Mouse (Mus musculus): ENCODE data around the gene Vasn. TPM values are rescaled to one million over a fixed set of nuclear protein-coding genes. Genes with fewer than 3 reads are reported as not detected.

Gene Vasn
- total RNA-seq, 2 experiments from 2014 or later, result 11.5 to 13.1 TPM

GRCm38 (mm10) chr16:4633661-4634060 is 6.1 kb upstream of the Vasn start:
- Histone ChIP-seq H3K27ac (no peak overlapping the region), H3K4me3 (no peak overlapping the region)
- no peak for DNase-seq (ENCODE audit: extremely low spot score in 1 of 2, low spot score in 2 of 2)
- TF ChIP-seq CTCF (IDR thresholded peaks at IDR 0.05), result no peak
- intact Hi-C loops (cut with DNase I), result no loop called here

GRCm38 (mm10) chr16:4634681-4635080 is 5.1 kb upstream of the Vasn start:
- intact Hi-C loops (cut with DNase I), result no loop called here
- Histone ChIP-seq H3K4me3 (no peak overlapping the region), H3K27ac (no peak overlapping the region)
- TF ChIP-seq CTCF (IDR thresholded peaks at IDR 0.05), result no peak
- DNase-seq (ENCODE audit: extremely low spot score in 1 of 2, low spot score in 2 of 2), result no peak

GRCm38 (mm10) chr16:4635760-4636159 is 4.0 kb upstream of the Vasn start:
- H3K27ac ChIP-seq, result no peak overlapping the region
- no peak for TF ChIP-seq CTCF (IDR thresholded peaks at IDR 0.05)
- DNase-seq (ENCODE audit: extremely low spot score in 1 of 2, low spot score in 2 of 2), result no peak
- intact Hi-C loops (cut with DNase I), result no loop called here
- no peak overlapping the region for H3K4me3 ChIP-seq

- DNase-seq (ENCODE audit: extremely low spot score in 1 of 2, low spot score in 2 of 2), result no peak
- intact Hi-C loops (cut with DNase I), result no loop called here
Measured at GRCm38 (mm10) chr16:4638891-4639390, 800 bp upstream of the Vasn start.

GRCm38 (mm10) chr16:4640267-4641005 is 695 bp downstream of the Vasn start:
- Histone ChIP-seq H3K4me3 (peak overlapping the region; percentile 69), H3K27ac (peak overlapping the region; percentile 87)
- DNase-seq (ENCODE audit: extremely low spot score in 1 of 2, low spot score in 2 of 2), result no peak
- TF ChIP-seq CTCF (IDR thresholded peaks at IDR 0.05), result no peak
- intact Hi-C loops (cut with DNase I), result no loop called here

More at GRCm38 (mm10) chr16:4638891-4639390, 800 bp upstream of the Vasn start:
- Histone ChIP-seq H3K4me3 (no peak overlapping the region), H3K27ac (no peak overlapping the region)
- TF ChIP-seq CTCF (IDR thresholded peaks at IDR 0.05), result no peak

GRCm38 (mm10) chr16:4641119-4641838 is 1.5 kb downstream of the Vasn start:
- no peak for TF ChIP-seq CTCF (IDR thresholded peaks at IDR 0.05)
- peak overlapping the region; percentile 69 for H3K4me3 ChIP-seq
- H3K27ac ChIP-seq, result peak overlapping the region; percentile 87
- no peak for DNase-seq (ENCODE audit: extremely low spot score in 1 of 2, low spot score in 2 of 2)
- intact Hi-C loops (cut with DNase I), result no loop called here

GRCm38 (mm10) chr16:4642190-4642589 is 2.4 kb downstream of the Vasn start:
- no peak overlapping the region for H3K4me3 ChIP-seq
- intact Hi-C loops (cut with DNase I), result loop anchor here (1.0 kb wide), 1 partner anchor 17 kb away; no protein-coding TSS in a partner anchor
- DNase-seq (ENCODE audit: extremely low spot score in 1 of 2, low spot score in 2 of 2), result peak in 1 of 2 experiments; percentile 66
- H3K27ac ChIP-seq, result peak overlapping the region; percentile 82
- no peak for TF ChIP-seq CTCF (IDR thresholded peaks at IDR 0.05)

- no peak for TF ChIP-seq CTCF (IDR thresholded peaks at IDR 0.05)
- H3K4me3 ChIP-seq, result peak overlapping the region; percentile 17
- peak overlapping the region; percentile 82 for H3K27ac ChIP-seq
- no peak for DNase-seq (ENCODE audit: extremely low spot score in 1 of 2, low spot score in 2 of 2)
- intact Hi-C loops (cut with DNase I), result loop anchor here (1.0 kb wide), 1 partner anchor 16 kb away; no protein-coding TSS in a partner anchor
Measured at GRCm38 (mm10) chr16:4642937-4643336, 3.2 kb downstream of the Vasn start.

GRCm38 (mm10) chr16:4643670-4644419 is 4.1 kb downstream of the Vasn start:
- Histone ChIP-seq H3K27ac (peak overlapping the region; percentile 82), H3K4me3 (no peak overlapping the region)
- TF ChIP-seq CTCF (IDR thresholded peaks at IDR 0.05), result no peak; the same call in 1 of the 2 replicates
- intact Hi-C loops (cut with DNase I), result no loop called here
- peak; percentile 79 to 80 for DNase-seq (ENCODE audit: extremely low spot score in 1 of 2, low spot score in 2 of 2)

GRCm38 (mm10) chr16:4645867-4646266 is 6.1 kb downstream of the Vasn start:
- intact Hi-C loops (cut with DNase I), result no loop called here
- Histone ChIP-seq H3K4me3 (no peak overlapping the region), H3K27ac (no peak overlapping the region)
- TF ChIP-seq CTCF (IDR thresholded peaks at IDR 0.05), result no peak
- no peak for DNase-seq (ENCODE audit: extremely low spot score in 1 of 2, low spot score in 2 of 2)

GRCm38 (mm10) chr16:4646831-4647230 is 7.1 kb downstream of the Vasn start:
- Histone ChIP-seq H3K27ac (no peak overlapping the region), H3K4me3 (no peak overlapping the region)
- no peak for TF ChIP-seq CTCF (IDR thresholded peaks at IDR 0.05)
- intact Hi-C loops (cut with DNase I), result no loop called here
- DNase-seq (ENCODE audit: extremely low spot score in 1 of 2, low spot score in 2 of 2), result no peak

Measured in left cerebral cortex, adult 2 months (tissue).